Mouse (Mus musculus) heart, postnatal 0 days (tissue): ENCODE results near the gene Tm4sf19.

Experiments
- CTCF ChIP-seq: IDR thresholded peaks from 2 replicates; pipeline ENCODE4 v1.5.1; 2016; ENCODE audit warnings: antibody characterized with exemption, control low read depth, low read depth
- EP300 ChIP-seq: IDR thresholded peaks from 2 replicates; pipeline ENCODE4 v1.6.1; 2016; ENCODE audit warnings: antibody characterized with exemption, low read depth

- TF ChIP-seq CTCF: no peak
- no peak for TF ChIP-seq EP300
Observed at GRCm38 (mm10) chr16:32406671-32407070, 6.4 kb downstream of the Tm4sf19 start.
